Mouse (Mus musculus) hindbrain, postnatal 0 days (tissue): ENCODE results near the gene Fads2. TPM values are rescaled to one million over a fixed set of nuclear protein-coding genes. Genes with fewer than 3 reads are reported as not detected.

Experiments used
- ATAC-seq: fragments of 200-750 bp; cut with Nextera tagmentation; 2 replicates; pipeline ENCODE4 v1.8.0; 2017; ENCODE audit warnings: mild to moderate bottlenecking, moderate TSS enrichment, moderate library complexity
- DNase-seq: peaks from one replicate; pipeline ENCODE4 v3.0.0-alpha.2; 2015; ENCODE audit warnings: low spot score
- H3K27ac ChIP-seq: fragments of 300-500 bp; sonication (generic); 2 replicates; pipeline ENCODE4 v1.5.1; 2014; ENCODE audit warnings: mild to moderate bottlenecking
- H3K27me3 ChIP-seq: fragments of 300-500 bp; sonication (generic); 2 replicates; pipeline ENCODE4 v1.6.1; 2014; ENCODE audit warnings: low read length, mixed read lengths; ENCODE audit not compliant: insufficient read depth
- H3K36me3 ChIP-seq: fragments of 300-500 bp; sonication (generic); 2 replicates; pipeline ENCODE4 v1.6.1; 2014; ENCODE audit warnings: low read length, mixed read lengths; ENCODE audit not compliant: insufficient read depth
- H3K4me1 ChIP-seq: fragments of 300-500 bp; sonication (generic); 2 replicates; pipeline ENCODE4 v1.6.1; 2014; ENCODE audit warnings: antibody characterized with exemption, low read length, mixed read lengths; ENCODE audit not compliant: insufficient read depth
- H3K4me2 ChIP-seq: fragments of 300-500 bp; sonication (generic); 2 replicates; pipeline ENCODE4 v1.6.1; 2014; ENCODE audit warnings: low read depth, mild to moderate bottlenecking, low read length, moderate library complexity, mixed read lengths
- H3K4me3 ChIP-seq: fragments of 300-500 bp; sonication (generic); 2 replicates; pipeline ENCODE4 v1.5.1; 2014; ENCODE audit warnings: low read length
- H3K9ac ChIP-seq: fragments of 300-500 bp; sonication (generic); replicated peaks from 2 replicates; pipeline ENCODE4 v1.6.1; 2014; ENCODE audit warnings: mild to moderate bottlenecking, low read length, moderate library complexity, mixed read lengths
- H3K9me3 ChIP-seq: fragments of 300-500 bp; sonication (generic); 2 replicates; pipeline ENCODE4 v1.6.1; 2016; ENCODE audit warnings: low read length, mixed read lengths
- CTCF ChIP-seq: IDR thresholded peaks from 2 replicates; pipeline ENCODE4 v1.5.1; 2016; ENCODE audit warnings: antibody characterized with exemption, control low read depth, low read depth
- WGBS: fragments of 180-500 bp; shearing (Covaris S2); extraction: QIAGEN DNeasy Blood & Tissue Kit; methylation state at CpG from one replicate; pipeline ENCODE4 v1.1.7; 2014; 5-methylcytosine and 5-hydroxymethylcytosine counted together
- polyA plus RNA-seq: library from polyadenylated mRNA; unstranded; fragments of >200 nt; fragmentation: Nextera tagmentation; extraction: Ambion mirVana; gene quantifications from 2 replicates; pipeline ENCODE4 v1.2.1, GENCODE M21; 2015
- total RNA-seq: library from RNA; depleted of rRNA; stranded (reverse); fragments of >200 nt; gene quantifications from 2 replicates; pipeline ENCODE4 v1.2.3, GENCODE M21; 2014

Fads2 gene
- total and polyA plus RNA-seq, 2 experiments from 2014 or later = 260 to 330 TPM

DNA sequence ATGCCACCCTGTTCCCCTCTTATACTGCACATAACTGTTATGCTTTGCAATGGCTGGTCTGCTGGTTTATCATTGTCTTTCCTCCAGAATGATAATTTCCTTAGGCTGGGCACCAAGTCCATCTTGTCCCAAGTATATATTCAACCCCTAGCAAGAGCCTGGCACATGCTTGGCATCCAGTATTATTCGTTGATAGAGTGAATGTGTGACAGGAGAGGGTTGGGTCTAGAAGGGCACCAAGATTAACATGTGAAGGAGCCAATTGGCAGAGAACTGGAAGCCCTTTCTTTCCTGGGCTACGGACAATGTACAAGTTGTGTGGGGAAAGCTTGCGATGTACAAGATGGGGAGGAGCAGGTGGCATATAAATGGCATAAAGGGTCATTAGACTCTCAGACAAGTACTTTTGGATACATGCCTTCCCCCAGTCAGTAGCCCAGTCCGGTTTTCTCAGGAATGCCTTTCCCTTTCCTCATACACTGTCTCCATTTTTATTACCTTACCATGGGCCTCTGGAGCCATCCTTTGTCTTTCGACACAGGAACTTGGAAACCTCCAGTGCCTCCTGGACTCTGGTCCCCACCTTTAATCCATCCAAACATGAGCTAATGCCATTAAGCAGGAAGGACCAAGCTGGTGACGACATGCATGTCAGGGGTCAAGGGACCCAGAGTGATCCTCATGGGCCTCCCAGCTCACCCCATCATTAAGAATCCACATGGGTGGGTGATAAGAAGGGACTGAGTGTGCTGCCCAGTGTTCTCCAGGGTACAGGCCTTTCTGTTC, 14.0 kb upstream of the Fads2 start:
- no peak overlapping the region for H3K4me2 ChIP-seq
- no peaks in the 10 kb centered on the region for H3K9me3 ChIP-seq
- DNase-seq (no peak), ATAC-seq (no peak)
- no peaks in the 10 kb centered on the region for H3K4me1 ChIP-seq
- no peak for TF ChIP-seq CTCF
- H3K27ac ChIP-seq = no peak overlapping the region
- no peak overlapping the region for H3K9ac ChIP-seq
- no peak overlapping the region for H3K4me3 ChIP-seq
- 72% methylated on average over 6 of the region's 6 CpGs for WGBS
- no peaks in the 10 kb centered on the region for H3K27me3 ChIP-seq
- H3K36me3 ChIP-seq = no peaks in the 10 kb centered on the region

DNA sequence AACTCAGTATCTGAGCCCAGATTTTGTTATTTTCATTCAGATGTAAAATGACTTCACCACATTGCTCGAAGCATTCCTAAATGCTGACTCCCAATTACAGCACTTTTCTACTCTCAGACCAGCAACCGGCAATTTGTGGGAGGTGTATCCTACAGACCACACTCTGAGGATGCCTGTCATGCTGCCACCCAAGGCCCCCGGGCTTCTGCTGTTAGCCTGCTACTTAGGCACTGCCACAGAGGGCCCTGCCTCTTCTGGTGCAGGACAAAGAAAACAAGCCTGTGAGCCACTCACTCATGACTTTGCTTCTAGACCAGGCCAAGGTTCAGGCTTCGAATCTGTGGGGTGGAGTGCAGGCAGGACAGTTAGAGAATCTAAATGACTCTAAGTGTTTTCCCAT, 11.4 kb upstream of the Fads2 start:
- no peaks in the 10 kb centered on the region for H3K27me3 ChIP-seq
- ATAC-seq = no peak
- 69% methylated on average over 4 of the region's 4 CpGs for WGBS

DNA sequence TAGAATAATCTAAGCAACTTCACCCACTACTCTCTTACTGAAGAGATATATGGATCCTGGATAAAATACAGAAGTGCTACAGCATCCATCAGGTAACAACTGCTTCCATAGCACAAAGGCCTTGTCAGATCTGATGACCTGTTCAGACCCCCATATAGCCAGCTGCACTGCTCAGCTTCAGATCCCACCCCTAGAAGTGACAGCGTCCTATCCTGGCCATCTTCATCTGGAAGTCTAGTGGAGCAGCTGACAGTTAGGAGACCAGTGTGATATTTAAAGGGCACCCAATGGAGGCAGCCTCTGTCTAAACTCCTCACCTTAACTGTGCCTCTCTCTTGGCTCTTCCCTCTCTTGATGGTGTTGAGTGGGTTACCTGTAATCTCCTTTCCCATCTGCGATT, 7.1 kb upstream of the Fads2 start:
- no peaks in the 10 kb centered on the region for H3K4me1 ChIP-seq
- no peaks in the 10 kb centered on the region for H3K9me3 ChIP-seq
- H3K4me3 ChIP-seq = no peak overlapping the region
- no peak for DNase-seq
- ATAC-seq = no peak
- H3K27ac ChIP-seq = no peak overlapping the region
- H3K27me3 ChIP-seq = no peaks in the 10 kb centered on the region
- no peak overlapping the region for H3K9ac ChIP-seq
- 94% methylated on average over 2 of the region's 2 CpGs for WGBS
- H3K4me2 ChIP-seq = no peak overlapping the region
- TF ChIP-seq CTCF = no peak
- H3K36me3 ChIP-seq = no peaks in the 10 kb centered on the region

More for the DNA sequence above, 11.4 kb upstream of the Fads2 start:
- DNase-seq = no peak
- no peaks in the 10 kb centered on the region for H3K9me3 ChIP-seq
- H3K4me3 ChIP-seq = no peak overlapping the region
- H3K27ac ChIP-seq = no peak overlapping the region
- H3K4me1 ChIP-seq = no peaks in the 10 kb centered on the region
- no peak overlapping the region for H3K9ac ChIP-seq
- H3K36me3 ChIP-seq = no peaks in the 10 kb centered on the region
- no peak for TF ChIP-seq CTCF
- no peak overlapping the region for H3K4me2 ChIP-seq

DNA sequence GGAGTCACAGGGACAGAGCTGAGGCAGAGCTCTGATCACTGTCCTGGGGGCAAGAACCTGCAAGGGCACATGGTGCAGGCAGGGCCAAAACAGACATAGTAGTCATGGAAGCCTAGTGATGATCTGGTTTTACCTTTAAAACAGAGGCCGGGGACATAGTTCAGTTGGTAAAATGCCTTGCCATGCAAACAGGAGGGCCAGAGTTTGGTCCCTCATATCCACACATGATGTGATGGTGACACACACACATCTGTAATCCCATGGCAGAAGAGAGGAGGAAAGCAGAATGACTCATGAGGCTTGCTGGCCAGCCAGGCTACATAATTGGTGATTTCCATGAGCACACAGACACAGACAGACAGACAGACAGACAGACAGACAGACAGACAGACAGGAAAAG, 6.6 kb upstream of the Fads2 start:
- no peaks in the 10 kb centered on the region for H3K36me3 ChIP-seq
- TF ChIP-seq CTCF = no peak
- no peak overlapping the region for H3K4me3 ChIP-seq
- H3K27ac ChIP-seq = no peak overlapping the region
- no peaks in the 10 kb centered on the region for H3K4me1 ChIP-seq
- no peak for DNase-seq
- no peaks in the 10 kb centered on the region for H3K9me3 ChIP-seq
- ATAC-seq = no peak
- no peak overlapping the region for H3K9ac ChIP-seq
- H3K27me3 ChIP-seq = no peaks in the 10 kb centered on the region
- no peak overlapping the region for H3K4me2 ChIP-seq
- WGBS = 86% methylated on average over 1 of the region's 1 CpGs

DNA sequence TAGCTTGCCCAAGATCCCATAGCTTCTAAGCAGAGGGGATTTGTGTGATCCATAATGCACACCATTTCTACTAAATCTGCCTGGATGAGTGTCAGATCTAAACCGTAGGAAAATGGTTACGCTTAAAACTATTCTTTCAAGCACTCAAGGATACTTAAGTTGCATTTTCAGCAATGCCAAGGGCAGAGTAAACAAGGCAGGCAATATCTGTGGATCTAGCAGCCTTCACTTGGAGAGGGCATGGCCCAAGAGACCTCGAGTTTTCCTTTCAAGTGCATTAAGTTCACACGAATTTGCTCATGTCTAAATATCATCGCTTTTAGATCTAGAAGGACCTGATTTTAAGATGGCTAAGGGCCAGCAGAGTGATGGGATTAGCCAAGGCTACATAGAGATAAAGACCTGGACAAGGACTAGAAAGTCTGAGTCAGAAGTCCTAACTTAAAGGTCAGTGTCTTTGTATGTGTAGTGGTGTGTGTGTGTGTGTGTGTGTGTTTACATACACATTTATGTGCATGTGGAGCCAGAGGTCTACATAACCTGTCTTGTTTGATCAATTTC, 5.6 kb upstream of the Fads2 start:
- Histone ChIP-seq H3K4me1 (no peaks in the 10 kb centered on the region), H3K36me3 (no peaks in the 10 kb centered on the region), H3K27ac (no peak overlapping the region), H3K27me3 (no peaks in the 10 kb centered on the region), H3K9ac (no peak overlapping the region), H3K4me2 (no peak overlapping the region), H3K9me3 (no peaks in the 10 kb centered on the region), H3K4me3 (no peak overlapping the region)
- WGBS = 88% methylated on average over 5 of the region's 5 CpGs
- no peak for TF ChIP-seq CTCF
- DNase-seq (no peak), ATAC-seq (no peak)

DNA sequence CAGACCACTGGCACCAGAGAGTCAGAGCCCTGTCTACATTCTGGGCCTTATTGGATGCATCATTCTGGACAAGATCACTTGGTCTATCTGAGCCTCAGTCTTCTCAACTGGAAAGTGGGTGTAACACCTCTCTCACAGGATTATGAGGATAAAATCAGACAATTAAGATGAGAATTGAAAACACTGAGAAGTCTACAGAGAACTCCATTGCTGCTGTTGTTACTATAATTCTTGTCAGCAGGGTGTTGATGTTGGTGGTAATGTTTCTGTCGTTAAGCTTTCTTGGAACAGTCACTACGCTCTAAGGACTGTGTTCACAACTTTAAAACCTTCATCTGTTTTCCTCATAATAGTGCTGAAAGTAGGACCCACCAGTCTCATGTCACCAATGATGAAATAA, 5.1 kb upstream of the Fads2 start:
- H3K27ac ChIP-seq = no peak overlapping the region
- no peak overlapping the region for H3K9ac ChIP-seq
- no peaks in the 10 kb centered on the region for H3K9me3 ChIP-seq
- ATAC-seq = no peak
- H3K36me3 ChIP-seq = no peaks in the 10 kb centered on the region
- TF ChIP-seq CTCF = no peak
- no peak overlapping the region for H3K4me2 ChIP-seq
- no peaks in the 10 kb centered on the region for H3K27me3 ChIP-seq
- H3K4me1 ChIP-seq = no peaks in the 10 kb centered on the region
- no peak for DNase-seq
- WGBS = 87% methylated on average over 2 of the region's 2 CpGs
- H3K4me3 ChIP-seq = no peak overlapping the region

DNA sequence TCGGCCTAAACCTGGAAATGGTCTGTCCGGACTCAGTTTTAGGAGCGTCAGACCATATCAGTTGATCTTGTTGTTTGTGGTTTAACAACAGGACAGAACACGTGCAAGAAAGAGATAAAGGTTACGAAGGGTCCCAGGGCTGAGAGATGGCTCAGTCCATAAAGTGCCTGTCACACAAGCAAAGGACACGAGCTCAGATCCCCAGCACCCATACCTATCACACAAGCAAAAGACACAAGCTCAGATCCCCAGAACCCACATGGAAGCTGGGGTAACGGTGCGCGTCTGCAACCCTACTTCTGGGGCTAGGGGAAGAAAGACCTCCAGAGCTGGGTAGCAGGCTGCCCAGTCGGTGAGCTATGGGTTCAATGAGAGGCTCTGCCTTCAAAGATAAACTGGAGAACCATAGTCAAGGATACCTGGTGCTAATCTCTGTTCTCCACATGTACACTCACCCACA, 3.5 kb upstream of the Fads2 start:
- DNase-seq = no peak
- Histone ChIP-seq H3K27me3 (no peaks in the 10 kb centered on the region), H3K9ac (no peak overlapping the region), H3K4me1 (0 out of 2 replicates have a peak, but pooled peaks cover 3% of the 10 kb centered on the region), H3K27ac (no peak overlapping the region), H3K36me3 (no peaks in the 10 kb centered on the region), H3K4me3 (no peak overlapping the region), H3K4me2 (no peak overlapping the region), H3K9me3 (no peaks in the 10 kb centered on the region)
- WGBS = 86% methylated on average over 10 of the region's 10 CpGs
- no peak for TF ChIP-seq CTCF
- ATAC-seq = no peak
